Mouse (Mus musculus): ENCODE data around the gene Htatsf1.

Htatsf1 gene

GRCm38 (mm10) chrX:57053174-57053992 is at the start of gene Htatsf1:
TSS of gene Htatsf1 (plus strand) at chrX:57053583.
- peak; percentile 71 to 72 for DNase-seq

- DNase-seq, result no peak
Observed at GRCm38 (mm10) chrX:57012891-57013290, 40.5 kb upstream of the Htatsf1 start.

- no peak for DNase-seq
Observed at GRCm38 (mm10) chrX:57042774-57043173, 10.6 kb upstream of the Htatsf1 start, which contains the start of gene Brs3. TSS of gene Brs3 (plus strand) at chrX:57043074.

GRCm38 (mm10) chrX:57043869-57044268 is 9.5 kb upstream of the Htatsf1 start:
- no peak for DNase-seq

- DNase-seq, result no peak
Observed at GRCm38 (mm10) chrX:57052848-57053173, 572 bp upstream of the Htatsf1 start.

GRCm38 (mm10) chrX:57053993-57054385 is 606 bp downstream of the Htatsf1 start:
- DNase-seq, result no peak

- DNase-seq, result no peak
Observed at GRCm38 (mm10) chrX:57081496-57081895, 28.1 kb downstream of the Htatsf1 start.

GRCm38 (mm10) chrX:57087806-57088205 is 34.4 kb downstream of the Htatsf1 start, which contains the start of gene Vgll1:
TSS of gene Vgll1 (plus strand) at chrX:57088106.
- no peak for DNase-seq

GRCm38 (mm10) chrX:57103415-57103814 is 50.0 kb downstream of the Htatsf1 start:
- DNase-seq, result no peak

- no peak for DNase-seq
Observed at GRCm38 (mm10) chrX:57106956-57107355, 53.6 kb downstream of the Htatsf1 start.

All from spleen, adult 18-20 months (tissue).